Mouse (Mus musculus): ENCODE measurements around the gene Stxbp1.
A peak's percentile ranks its signal among the peaks of the same experiment; 100 is the strongest.
"Not testable (repeated sequence)": the region's sequence is repeated elsewhere in the genome, so short reads cannot be mapped to it uniquely, and the experiment has no call there.

Gene Stxbp1

GRCm38 (mm10) chr2:32874070-32874469, 27.0 kb upstream of the Stxbp1 start:
- no peak for DNase-seq (ENCODE audit: low spot score)

DNA sequence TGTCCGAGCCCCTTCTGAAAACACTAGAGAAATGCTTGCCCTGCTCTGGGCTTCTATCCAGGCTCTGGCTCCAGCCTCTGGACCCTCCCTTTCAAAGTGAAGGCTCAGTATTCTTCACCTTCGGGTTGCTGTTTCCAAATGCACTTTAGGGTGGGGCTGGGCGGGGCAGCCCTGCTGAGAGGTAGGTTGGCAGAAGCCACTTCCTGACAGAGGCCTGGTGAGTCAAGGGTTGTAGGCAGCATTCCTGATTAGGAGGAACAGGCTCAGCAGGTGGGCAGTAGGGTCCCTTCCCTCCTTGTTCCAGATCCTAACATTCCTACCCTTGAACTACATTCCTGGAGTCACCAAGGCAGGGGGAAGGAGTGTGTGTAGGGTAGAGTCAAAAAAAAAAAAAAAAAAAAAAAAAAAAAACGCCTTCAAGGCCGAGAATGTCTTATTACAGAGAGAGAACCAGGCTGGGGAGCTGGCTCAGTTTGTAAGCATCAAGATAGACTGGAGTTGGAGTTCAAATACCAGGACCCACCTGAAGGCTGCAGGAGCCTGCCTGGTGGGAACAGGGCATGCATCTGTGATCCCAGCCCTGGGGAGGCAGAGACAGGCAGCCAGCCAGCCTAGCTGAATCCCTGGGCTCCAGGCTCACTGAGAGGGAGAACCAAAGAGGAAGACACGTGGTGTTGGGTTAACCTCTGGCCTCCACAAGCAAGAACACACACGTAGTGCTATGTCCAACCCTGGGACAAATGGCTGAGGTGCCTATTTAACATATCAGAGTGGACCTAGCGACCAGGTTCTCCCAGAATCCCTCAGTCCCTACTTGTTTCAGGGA, 23.4 kb upstream of the Stxbp1 start:
- DNase-seq (ENCODE audit: low spot score), result no peak

GRCm38 (mm10) chr2:32869721-32870274, 22.8 kb upstream of the Stxbp1 start:
- no peak for DNase-seq (ENCODE audit: low spot score)

DNA sequence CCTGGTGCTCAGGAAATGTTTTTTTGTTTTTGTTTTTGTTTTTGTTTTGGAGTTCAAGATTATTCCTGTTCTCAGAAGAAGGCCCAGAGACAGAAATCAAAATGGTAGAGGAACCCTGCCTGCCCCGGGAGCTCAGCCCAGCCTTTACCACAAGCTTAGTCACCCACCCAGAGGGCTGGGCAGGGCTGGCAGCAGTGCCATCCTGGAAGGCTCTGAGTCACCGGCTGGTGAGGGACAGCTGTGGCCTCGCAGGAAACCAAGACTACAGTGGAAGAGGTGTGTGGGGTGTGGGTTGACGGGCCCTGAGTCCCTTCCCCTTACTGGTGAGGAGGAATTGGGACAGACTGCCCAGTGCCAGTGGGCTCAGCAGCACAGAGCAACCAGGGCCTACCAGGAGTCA, 20.3 kb upstream of the Stxbp1 start:
- DNase-seq (ENCODE audit: low spot score), result peak; percentile 75

GRCm38 (mm10) chr2:32864755-32865154, 17.7 kb upstream of the Stxbp1 start:
- DNase-seq (ENCODE audit: low spot score), result peak; percentile 61

DNA sequence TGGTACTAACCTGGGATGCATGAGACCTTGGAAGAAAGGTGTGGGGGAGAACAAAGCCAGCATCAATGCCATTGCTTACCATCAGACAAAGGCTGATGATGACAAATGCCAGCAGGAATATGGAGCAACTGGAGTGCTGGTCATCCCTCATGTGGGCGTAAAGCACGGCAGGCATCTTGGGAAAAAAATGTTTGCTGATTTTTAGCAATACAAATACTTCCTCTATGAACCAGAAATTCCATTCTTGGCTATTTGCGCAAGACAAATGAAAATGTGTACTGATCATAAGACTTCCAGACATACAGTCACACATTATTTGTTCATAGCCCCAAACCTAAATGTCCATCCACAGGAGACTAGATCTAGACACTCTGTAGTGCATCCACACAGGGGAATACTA, 16.3 kb upstream of the Stxbp1 start:
- no peak for DNase-seq (ENCODE audit: low spot score)

DNA sequence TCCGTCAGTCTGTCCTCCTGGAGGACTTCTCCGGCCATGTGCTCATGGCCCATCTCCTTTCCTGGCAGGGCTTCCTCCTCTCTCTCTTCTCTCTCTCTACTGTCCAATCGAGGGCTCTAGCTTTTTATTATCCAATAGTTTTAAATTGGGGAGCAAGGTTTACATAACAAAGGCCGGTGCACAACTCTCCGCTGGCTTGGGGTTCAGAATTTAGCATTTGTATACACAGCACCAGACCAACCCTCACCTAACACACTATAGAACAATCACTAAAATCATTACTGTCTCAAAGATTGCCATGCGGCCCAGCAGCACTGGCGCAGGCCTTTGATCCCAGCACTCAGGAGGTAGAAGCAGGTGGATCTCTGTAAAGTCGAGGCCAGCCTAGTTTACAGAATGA, 13.8 kb upstream of the Stxbp1 start:
- no peak for DNase-seq (ENCODE audit: low spot score)

DNA sequence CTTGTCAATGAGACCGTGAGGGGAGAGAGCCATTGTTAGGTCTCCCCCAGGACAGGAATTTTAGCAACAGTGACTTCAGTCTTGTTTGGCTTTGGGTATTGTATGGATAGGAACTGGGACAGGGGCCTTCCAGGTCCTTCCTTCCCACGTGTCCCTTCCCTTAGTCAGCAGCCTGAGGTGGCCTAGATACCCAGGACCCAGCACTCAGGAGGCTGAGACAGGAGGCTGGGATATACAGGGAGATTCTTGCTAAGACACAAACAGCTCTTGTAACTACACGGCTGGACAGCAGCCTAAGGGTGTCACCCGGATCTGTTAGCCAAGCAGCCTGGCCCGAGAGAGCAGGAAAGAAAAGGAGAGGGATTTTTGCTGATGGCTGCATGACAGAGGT, 12.6 kb upstream of the Stxbp1 start:
- DNase-seq (ENCODE audit: low spot score), result no peak

DNA sequence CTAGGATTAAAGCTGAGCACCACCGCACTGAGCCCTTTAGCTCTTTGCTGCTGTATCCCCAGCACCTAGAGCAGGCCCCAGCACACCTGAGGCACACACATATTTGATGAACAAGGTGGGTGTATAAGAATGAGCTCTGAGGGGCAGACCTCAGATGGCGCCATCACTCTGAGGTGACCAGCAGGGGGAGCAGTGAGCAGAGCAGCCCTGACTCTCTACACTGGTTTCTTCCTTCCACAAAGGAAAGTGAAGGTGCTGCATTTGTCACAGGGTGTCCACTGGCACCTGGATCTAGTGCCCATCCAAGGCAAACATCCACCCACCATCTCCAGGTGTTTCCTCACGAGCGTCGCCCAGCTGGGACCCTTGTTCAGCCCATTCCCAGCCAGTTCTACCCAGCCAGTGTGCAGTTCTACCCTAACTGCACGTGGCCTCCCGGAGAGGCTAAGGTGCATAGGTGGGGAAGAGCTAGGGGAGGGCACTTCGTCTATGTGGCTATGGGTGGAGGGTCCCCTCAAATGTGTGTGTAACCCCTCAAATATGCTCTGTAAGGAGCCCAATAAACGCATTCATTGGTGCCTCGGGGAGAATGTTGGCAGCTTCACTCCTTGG, 12.1 kb upstream of the Stxbp1 start:
- DNase-seq (ENCODE audit: low spot score), result peak; percentile 64

DNA sequence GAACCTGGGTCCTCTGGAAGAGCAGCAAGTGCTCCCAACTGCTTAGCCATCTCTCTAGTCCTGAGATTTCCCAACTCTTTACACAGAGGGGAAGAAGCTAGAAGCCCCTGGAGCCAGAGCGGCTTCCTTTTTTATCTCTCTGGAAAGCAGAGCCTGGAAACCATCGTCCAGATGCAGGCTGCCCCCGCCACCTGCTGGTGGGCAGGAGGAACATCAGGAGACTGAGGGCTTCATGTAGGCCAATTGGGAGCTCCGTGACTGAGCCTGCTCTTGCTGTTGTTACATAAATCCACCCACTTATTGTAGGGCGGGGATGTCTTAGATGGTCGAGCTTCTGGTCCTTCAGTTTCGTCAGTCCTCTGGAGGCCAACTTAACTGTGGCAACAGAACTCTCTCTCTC, 10.5 kb upstream of the Stxbp1 start:
- peak; percentile 94 for DNase-seq (ENCODE audit: low spot score)

GRCm38 (mm10) chr2:32855790-32856465, 8.9 kb upstream of the Stxbp1 start:
- no peak for DNase-seq (ENCODE audit: low spot score)

DNA sequence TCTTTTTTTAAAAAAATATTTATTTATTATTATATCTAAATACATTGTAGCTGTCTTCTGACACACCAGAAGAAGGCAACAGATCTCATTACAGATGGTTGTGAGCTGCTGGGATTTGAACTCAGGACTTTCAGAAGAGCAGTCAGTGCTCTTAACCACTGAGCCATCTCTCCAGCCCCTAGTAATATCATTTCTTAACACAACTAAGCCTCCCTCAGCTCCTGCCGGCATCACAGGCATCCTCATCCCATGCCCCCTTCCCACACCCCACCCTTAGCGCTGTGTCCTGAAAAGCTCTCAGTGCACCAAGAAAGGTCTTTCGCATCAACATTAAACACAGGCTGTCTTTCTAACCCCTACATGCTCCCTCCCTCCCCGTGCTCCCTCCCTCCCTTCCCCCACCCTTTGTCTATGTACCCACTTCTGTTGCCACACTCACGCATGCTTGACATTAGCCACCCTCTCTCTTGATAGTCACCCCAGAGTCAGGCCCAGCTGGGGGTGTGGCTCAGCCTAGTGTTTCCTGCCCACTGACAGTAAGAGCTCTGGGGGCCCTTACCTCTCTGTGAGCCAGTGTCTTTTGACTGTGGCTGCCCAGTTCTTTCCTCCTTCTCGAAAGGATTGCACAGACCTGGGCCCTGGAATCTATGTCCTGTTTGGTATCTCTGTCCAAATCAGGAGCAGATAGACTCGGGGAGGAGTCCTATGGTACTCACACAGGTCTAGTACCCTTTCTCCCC, 8.2 kb upstream of the Stxbp1 start:
- no peak for DNase-seq (ENCODE audit: low spot score)

DNA sequence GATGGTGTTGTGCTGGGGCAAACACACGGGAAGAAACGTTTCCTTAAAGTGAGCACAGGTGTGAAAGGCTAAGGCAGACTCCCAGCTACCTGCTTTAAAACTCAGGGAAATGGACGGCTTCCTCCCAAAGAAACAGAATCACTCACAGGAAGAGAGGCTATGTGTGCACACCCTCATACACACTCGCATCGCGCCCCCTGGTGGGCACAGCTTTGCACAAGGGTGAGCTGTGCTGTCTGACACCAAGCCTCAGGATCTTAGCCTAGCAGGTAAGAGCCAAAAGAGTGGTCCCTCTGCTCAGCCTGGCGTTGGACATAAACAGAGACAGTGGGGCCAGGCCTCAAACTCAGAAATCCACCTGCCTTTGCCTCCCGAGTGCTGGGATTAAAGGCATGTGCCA, 7.2 kb upstream of the Stxbp1 start:
- DNase-seq (ENCODE audit: low spot score), result peak; percentile 91

- DNase-seq (ENCODE audit: low spot score), result not testable (repeated sequence)
These were observed 6.7 kb upstream of the Stxbp1 start for GRCm38 (mm10) chr2:32853716-32854115.

GRCm38 (mm10) chr2:32852156-32852555, 5.1 kb upstream of the Stxbp1 start:
- DNase-seq (ENCODE audit: low spot score), result no peak

DNA sequence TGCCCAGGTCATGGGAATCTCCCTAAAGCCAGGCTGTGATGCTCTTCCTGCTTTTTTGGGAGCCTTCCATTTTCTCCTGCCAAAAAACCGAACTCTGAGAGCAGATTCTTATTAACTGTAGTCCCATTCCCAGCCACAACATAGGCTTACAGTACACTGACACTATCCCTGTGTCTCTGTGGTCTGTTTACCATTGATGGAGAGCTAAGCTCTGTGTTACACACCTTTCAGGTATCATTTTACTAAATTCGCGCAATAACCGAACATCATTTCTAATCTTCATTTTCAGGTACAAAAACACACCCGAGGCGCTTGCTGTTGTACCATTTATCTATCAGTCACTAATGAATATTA, 400 bp upstream of the Stxbp1 start:
- no peak for DNase-seq (ENCODE audit: low spot score)

- DNase-seq (ENCODE audit: low spot score), result peak; percentile 86
These were observed 792 bp downstream of the Stxbp1 start for GRCm38 (mm10) chr2:32846101-32846804.

- DNase-seq (ENCODE audit: low spot score), result no peak
These were observed 1.4 kb downstream of the Stxbp1 start for GRCm38 (mm10) chr2:32845572-32846100.

DNA sequence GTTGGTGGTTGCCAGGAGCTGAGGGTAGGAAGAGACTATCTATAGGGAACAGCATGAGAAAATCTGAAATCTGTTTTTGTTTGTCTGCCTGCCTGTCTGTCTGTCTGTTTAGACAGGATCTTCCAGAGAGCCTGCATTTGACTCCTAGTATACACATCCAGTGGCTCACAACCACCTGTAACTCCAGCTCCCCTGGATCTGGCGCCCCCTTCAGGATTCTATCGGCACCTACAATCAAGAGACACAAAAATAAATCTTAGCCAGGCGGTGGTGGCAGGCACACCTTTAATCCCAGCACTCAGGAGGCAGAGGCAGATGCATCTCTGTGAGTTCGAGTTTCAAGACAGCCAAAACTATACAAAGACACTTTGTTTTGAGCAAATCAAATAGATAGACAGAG, 4.5 kb downstream of the Stxbp1 start:
- peak; percentile 31 for DNase-seq (ENCODE audit: low spot score)

DNA sequence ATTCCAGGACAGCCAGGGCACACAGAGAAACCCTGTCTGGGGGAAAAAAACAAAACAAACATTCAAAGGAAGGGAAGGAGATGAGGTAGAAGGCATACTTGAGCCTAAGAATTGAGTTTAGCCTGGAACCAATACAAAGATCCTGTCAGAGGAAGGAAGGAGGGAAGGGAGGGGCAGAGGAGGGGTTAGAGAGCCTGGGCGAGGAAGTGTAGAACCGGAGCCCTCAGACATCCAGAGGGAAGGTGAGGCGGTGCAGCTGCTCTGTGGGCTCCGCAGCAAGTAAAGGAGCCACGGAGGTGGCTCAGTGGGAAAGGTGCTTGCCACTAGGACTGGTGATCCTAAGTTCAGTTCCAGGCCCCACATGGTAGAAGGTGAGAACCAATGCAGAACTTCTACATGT, 5.9 kb downstream of the Stxbp1 start:
- DNase-seq (ENCODE audit: low spot score), result no peak

DNA sequence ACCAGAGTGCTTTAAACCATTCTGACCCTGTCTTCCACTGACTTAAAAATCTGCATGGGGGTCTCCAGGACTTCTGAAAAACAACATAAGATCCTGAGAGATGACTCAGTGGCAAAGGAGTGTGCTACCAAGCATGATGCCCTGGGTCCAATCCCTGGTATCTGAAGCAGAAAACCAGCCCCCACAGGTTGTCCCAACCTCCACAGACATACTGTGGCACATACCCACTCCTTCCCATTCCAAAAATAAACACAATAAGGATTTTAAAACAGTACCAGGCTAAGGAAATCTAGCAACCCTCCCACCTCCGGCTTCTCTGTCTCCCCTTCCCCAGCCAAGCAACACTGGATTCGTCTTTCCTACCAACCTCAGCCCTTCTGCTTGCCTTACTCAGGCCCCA, 7.8 kb downstream of the Stxbp1 start:
- no peak for DNase-seq (ENCODE audit: low spot score)

Measured in MN1 (cell line).